Mouse (Mus musculus) hindbrain, embryonic 16.5 days (tissue): ENCODE measurements at regions not wholly inside any gene's neighbourhood (a gene's known extent, or its start where the extent isn't known, plus 50 kb on each side); places are given as distances from the start of the nearest gene placed in this dataset.

Experiments used
- ATAC-seq: fragments of 200-750 bp; cut with Nextera tagmentation; 2 replicates; pipeline ENCODE4 v1.8.0; 2017; ENCODE audit warnings: moderate TSS enrichment, moderate library complexity
- H3K27ac ChIP-seq: fragments of 300-500 bp; sonication (generic); 2 replicates; pipeline ENCODE4 v1.5.1; 2014; ENCODE audit warnings: low read depth, mild to moderate bottlenecking, control low read depth, low read length, moderate library complexity
- H3K27me3 ChIP-seq: fragments of 300-500 bp; sonication (generic); replicated peaks from 2 replicates; pipeline ENCODE4 v1.6.1; 2014; ENCODE audit warnings: low read length; ENCODE audit not compliant: control insufficient read depth, insufficient read depth
- H3K36me3 ChIP-seq: fragments of 300-500 bp; sonication (generic); 2 replicates; pipeline ENCODE4 v1.6.1; 2014; ENCODE audit warnings: mild to moderate bottlenecking, low read length, moderate library complexity, mixed read lengths; ENCODE audit not compliant: control insufficient read depth, insufficient read depth
- H3K4me1 ChIP-seq: fragments of 300-500 bp; sonication (generic); 2 replicates; pipeline ENCODE4 v1.6.1; 2014; ENCODE audit warnings: low read depth, low read length; ENCODE audit not compliant: control insufficient read depth, insufficient read depth
- H3K4me2 ChIP-seq: fragments of 300-500 bp; sonication (generic); 2 replicates; pipeline ENCODE4 v1.6.1; 2014; ENCODE audit warnings: mild to moderate bottlenecking, low read length, control low read depth, moderate library complexity
- H3K4me3 ChIP-seq: fragments of 300-500 bp; sonication (generic); 2 replicates; pipeline ENCODE4 v1.5.1; 2014; ENCODE audit warnings: mild to moderate bottlenecking, low read length, control low read depth, moderate library complexity
- H3K9ac ChIP-seq: fragments of 300-500 bp; sonication (generic); 2 replicates; pipeline ENCODE4 v1.6.1; 2014; ENCODE audit warnings: low read depth, mild to moderate bottlenecking, control low read depth, low read length, moderate library complexity
- H3K9me3 ChIP-seq: fragments of 300-500 bp; sonication (generic); 2 replicates; pipeline ENCODE4 v1.6.1; 2014; ENCODE audit warnings: mild to moderate bottlenecking, low read length, moderate library complexity; ENCODE audit not compliant: control insufficient read depth
- WGBS: fragments of 180-500 bp; shearing (Covaris S2); extraction: QIAGEN DNeasy Blood & Tissue Kit; methylation state at CpG from one replicate; pipeline ENCODE4 v1.1.7; 2014; 5-methylcytosine and 5-hydroxymethylcytosine counted together

- Histone ChIP-seq H3K27me3 (no peaks in the 10 kb centered on the region), H3K9me3 (no peaks in the 10 kb centered on the region), H3K27ac (no peak overlapping the region), H3K4me1 (no peaks in the 10 kb centered on the region), H3K4me2 (no peak overlapping the region), H3K9ac (no peak overlapping the region), H3K36me3 (no peaks in the 10 kb centered on the region), H3K4me3 (no peak overlapping the region)
- WGBS: 61% methylated on average over 6 of the region's 6 CpGs
- no peak for ATAC-seq
Observed at GRCm38 (mm10) chr1:73444216-73444890, 428.6 kb upstream of the Tnp1 start.

DNA sequence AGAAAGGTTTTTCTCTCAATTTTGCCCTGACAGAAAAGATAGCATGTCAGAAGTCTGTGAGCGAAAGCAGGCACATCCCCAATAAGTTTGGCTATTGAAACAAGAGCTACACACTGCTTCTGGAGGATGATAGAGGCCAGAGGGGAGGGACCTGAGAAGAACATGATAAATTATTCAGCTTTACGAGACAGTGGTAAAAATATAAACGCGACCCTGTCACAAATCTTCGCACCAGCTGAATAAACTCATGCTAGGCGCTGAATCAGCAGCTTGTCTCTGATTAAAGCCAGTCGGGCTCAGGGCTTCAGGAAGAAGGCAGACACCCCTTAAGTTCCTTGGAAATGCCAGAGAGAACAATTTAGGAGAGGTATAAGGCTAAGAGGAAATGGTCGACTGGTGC lies 422.7 kb upstream of the Tnp1 start:
- H3K4me1 ChIP-seq: no peaks in the 10 kb centered on the region
- no peak overlapping the region for H3K4me3 ChIP-seq
- no peak overlapping the region for H3K27ac ChIP-seq
- H3K9ac ChIP-seq: no peak overlapping the region
- no peaks in the 10 kb centered on the region for H3K27me3 ChIP-seq
- no peaks in the 10 kb centered on the region for H3K36me3 ChIP-seq
- 68% methylated on average over 8 of the region's 8 CpGs for WGBS
- H3K9me3 ChIP-seq: no peaks in the 10 kb centered on the region
- ATAC-seq: no peak
- no peak overlapping the region for H3K4me2 ChIP-seq

GRCm38 (mm10) chr1:73428101-73428500 lies 412.4 kb upstream of the Tnp1 start:
- ATAC-seq: no peak
- WGBS: 88% methylated on average over 4 of the region's 4 CpGs
- no peak overlapping the region for H3K4me2 ChIP-seq
- H3K36me3 ChIP-seq: no peaks in the 10 kb centered on the region
- H3K4me1 ChIP-seq: no peaks in the 10 kb centered on the region
- H3K27me3 ChIP-seq: no peaks in the 10 kb centered on the region
- H3K9ac ChIP-seq: no peak overlapping the region
- H3K9me3 ChIP-seq: no peaks in the 10 kb centered on the region
- no peak overlapping the region for H3K4me3 ChIP-seq
- no peak overlapping the region for H3K27ac ChIP-seq

DNA sequence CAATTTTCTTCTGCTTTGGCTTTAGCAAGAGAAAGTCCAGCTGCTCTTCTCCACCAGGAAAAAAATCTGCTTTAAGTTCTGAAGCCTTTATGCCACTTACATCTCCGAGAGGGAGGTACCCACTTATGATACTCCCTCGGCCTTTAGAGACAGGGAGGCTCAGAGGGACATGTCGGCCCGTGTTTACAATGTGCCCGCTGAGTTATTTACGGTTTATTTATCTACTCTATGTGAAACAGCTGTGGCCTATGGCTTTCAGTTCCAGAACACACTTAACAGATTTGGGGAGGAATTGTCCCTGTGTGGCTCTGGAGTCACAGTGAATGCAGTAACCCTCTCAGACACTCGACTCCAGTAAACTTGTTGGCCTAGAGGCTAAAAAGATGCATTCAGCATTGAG lies 409.3 kb upstream of the Tnp1 start:
- ATAC-seq: no peak
- 74% methylated on average over 7 of the region's 7 CpGs for WGBS
- no peaks in the 10 kb centered on the region for H3K4me1 ChIP-seq
- no peak overlapping the region for H3K4me3 ChIP-seq
- H3K27ac ChIP-seq: no peak overlapping the region
- no peak overlapping the region for H3K4me2 ChIP-seq
- no peaks in the 10 kb centered on the region for H3K9me3 ChIP-seq
- no peaks in the 10 kb centered on the region for H3K27me3 ChIP-seq
- no peak overlapping the region for H3K9ac ChIP-seq
- no peaks in the 10 kb centered on the region for H3K36me3 ChIP-seq

- Histone ChIP-seq H3K36me3 (no peaks in the 10 kb centered on the region), H3K9me3 (no peaks in the 10 kb centered on the region), H3K4me2 (no peak overlapping the region), H3K4me1 (no peaks in the 10 kb centered on the region), H3K27ac (no peak overlapping the region), H3K27me3 (no peaks in the 10 kb centered on the region), H3K9ac (no peak overlapping the region), H3K4me3 (no peak overlapping the region)
- 81% methylated on average over 2 of the region's 2 CpGs for WGBS
- ATAC-seq: peak; percentile 74
Observed at GRCm38 (mm10) chr1:73418196-73418595, 402.5 kb upstream of the Tnp1 start.

- Histone ChIP-seq H3K4me2 (no peak overlapping the region), H3K27me3 (no peaks in the 10 kb centered on the region), H3K4me1 (no peaks in the 10 kb centered on the region), H3K9ac (no peak overlapping the region), H3K27ac (no peak overlapping the region), H3K36me3 (no peaks in the 10 kb centered on the region), H3K4me3 (no peak overlapping the region), H3K9me3 (no peaks in the 10 kb centered on the region)
- no peak for ATAC-seq
- WGBS: 92% methylated on average over 2 of the region's 2 CpGs
Observed at GRCm38 (mm10) chr1:73411452-73411851, 395.7 kb upstream of the Tnp1 start.

DNA sequence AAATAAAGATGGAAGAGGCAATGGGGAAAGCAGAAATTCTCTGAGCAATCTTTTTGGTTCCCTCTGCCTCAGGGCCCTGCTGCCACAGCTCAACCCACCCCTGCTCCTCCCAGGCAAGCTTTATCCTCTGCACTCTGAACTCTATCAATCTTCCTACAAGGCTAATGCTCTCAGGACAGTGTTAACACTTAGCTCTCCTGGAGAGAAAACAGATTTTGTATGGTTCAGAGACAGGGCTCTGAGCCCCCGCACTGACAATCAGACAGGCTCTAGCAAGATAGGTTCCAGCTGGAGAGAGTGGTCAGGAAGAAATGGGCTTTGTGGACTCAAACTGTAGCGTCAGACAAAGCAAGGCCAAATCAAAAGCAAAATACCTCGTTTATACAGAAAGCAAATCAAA lies 383.5 kb upstream of the Tnp1 start:
- no peak for ATAC-seq

GRCm38 (mm10) chr1:73395034-73395433 lies 379.3 kb upstream of the Tnp1 start:
- no peak for ATAC-seq
- Histone ChIP-seq H3K4me2 (no peak overlapping the region), H3K4me3 (no peak overlapping the region), H3K36me3 (no peaks in the 10 kb centered on the region), H3K27me3 (no peaks in the 10 kb centered on the region), H3K9ac (no peak overlapping the region), H3K27ac (no peak overlapping the region), H3K9me3 (no peaks in the 10 kb centered on the region), H3K4me1 (no peaks in the 10 kb centered on the region)
- WGBS: 62% methylated on average over 1 of the region's 1 CpGs

More for the DNA sequence above, 383.5 kb upstream of the Tnp1 start:
- Histone ChIP-seq H3K36me3 (no peaks in the 10 kb centered on the region), H3K4me2 (no peak overlapping the region), H3K4me1 (no peaks in the 10 kb centered on the region), H3K27ac (no peak overlapping the region), H3K27me3 (no peaks in the 10 kb centered on the region), H3K4me3 (no peak overlapping the region), H3K9me3 (no peaks in the 10 kb centered on the region), H3K9ac (no peak overlapping the region)
- WGBS: 77% methylated on average over 3 of the region's 3 CpGs

GRCm38 (mm10) chr1:73394466-73394865 lies 378.8 kb upstream of the Tnp1 start:
- no peak for ATAC-seq

GRCm38 (mm10) chr1:73392077-73392476 lies 376.4 kb upstream of the Tnp1 start:
- Histone ChIP-seq H3K9ac (no peak overlapping the region), H3K27me3 (no peaks in the 10 kb centered on the region), H3K4me3 (no peak overlapping the region), H3K27ac (no peak overlapping the region), H3K36me3 (no peaks in the 10 kb centered on the region), H3K9me3 (no peaks in the 10 kb centered on the region), H3K4me2 (no peak overlapping the region), H3K4me1 (no peaks in the 10 kb centered on the region)
- ATAC-seq: no peak
- 64% methylated on average over 10 of the region's 10 CpGs for WGBS

More at GRCm38 (mm10) chr1:73394466-73394865, 378.8 kb upstream of the Tnp1 start:
- Histone ChIP-seq H3K4me2 (no peak overlapping the region), H3K27me3 (no peaks in the 10 kb centered on the region), H3K9ac (no peak overlapping the region), H3K4me3 (no peak overlapping the region), H3K9me3 (no peaks in the 10 kb centered on the region), H3K4me1 (no peaks in the 10 kb centered on the region), H3K27ac (no peak overlapping the region), H3K36me3 (no peaks in the 10 kb centered on the region)
- 67% methylated on average over 1 of the region's 1 CpGs for WGBS
